Mouse (Mus musculus): ENCODE data around the gene Mepe.

DNA sequence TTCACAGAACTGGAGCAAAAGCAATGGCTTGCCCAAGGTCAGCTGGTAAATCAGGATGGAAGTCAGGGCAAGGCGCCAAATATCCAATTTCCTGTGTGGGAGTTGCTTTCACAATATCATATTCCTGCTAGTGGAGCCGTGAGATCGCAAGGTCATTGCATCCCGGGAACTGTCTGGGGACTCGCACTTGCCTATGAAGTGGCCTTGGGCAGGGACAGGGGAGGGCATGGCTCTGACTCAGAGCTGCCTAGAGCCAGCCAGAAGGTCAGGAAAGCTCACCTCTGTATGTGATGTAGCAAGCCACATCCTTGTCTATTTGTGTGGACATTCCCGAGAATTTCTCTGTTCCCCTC, 49.2 kb downstream of the Mepe start:
- TF ChIP-seq CTCF (IDR thresholded peaks at IDR 0.05; ENCODE audit: low read depth, low read length) (no peak), POLR2AphosphoS5 (IDR thresholded peaks at IDR 0.05; ENCODE audit: insufficient replicate concordance, low read depth, low read length) (no peak), GATA1 (IDR thresholded peaks at IDR 0.05; ENCODE audit: borderline replicate concordance, low read length) (no peak), GATA2 (IDR thresholded peaks at IDR 0.05; ENCODE audit: borderline replicate concordance, low read depth, low read length) (no peak), TAL1 (conservative IDR thresholded peaks at IDR 0.05; ENCODE audit: low read depth, low read length) (no peak)

Measured in G1E (cell line).